20 mouse cellular contexts compared by ENCODE assay signal in the genomic region with DNA sequence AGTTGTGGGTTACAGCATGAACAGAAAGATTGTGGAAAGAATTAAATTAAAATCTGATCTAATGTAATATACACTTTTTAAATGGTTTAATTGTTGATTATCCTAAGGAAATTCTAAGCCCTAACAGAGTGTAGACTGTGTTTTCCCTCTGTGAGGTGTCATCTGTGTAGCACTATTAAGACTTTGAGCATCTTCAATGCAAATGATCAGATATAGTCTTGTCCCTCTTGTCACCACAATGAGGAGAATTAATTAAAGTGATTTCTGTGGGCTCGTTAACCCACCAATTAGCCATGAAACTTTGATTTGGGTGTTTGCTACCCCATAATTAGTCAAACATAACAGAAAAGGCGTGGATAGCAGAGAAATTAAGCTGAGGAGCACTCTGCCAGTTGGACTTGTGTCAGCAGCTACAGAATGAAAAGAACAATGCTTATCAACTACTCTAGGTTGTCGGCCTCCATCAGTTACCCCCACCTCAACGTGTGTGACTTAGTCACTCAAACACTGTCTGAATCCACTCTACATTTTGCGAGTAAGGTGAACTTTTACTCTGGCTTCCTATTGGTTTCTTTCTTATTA.
DNase-seq lines count a peak whose midpoint lies in the region; ATAC-seq and TF ChIP-seq lines count a peak whose summit lies in the region.
"Had no signal": no experiment of that assay in that cellular context is flagged by ENCODE, and none has a peak within 500 bp of the region (broad histone marks: within the 10 kb centered on the region; RNA-seq: fewer than 3 reads in every experiment).

No protein-coding gene starts in this region.

- peak; percentile 77 for DNase-seq in forebrain, embryonic 14.5 days (ENCODE audit: low spot score)
- peak; percentile 10 for DNase-seq in forebrain, postnatal 0 days
- no peak for DNase-seq in cerebellum, adult 9-11 months
- DNase-seq in gastrocnemius, adult 8-10 months (ENCODE audit: low spot score in 2 of 2) = no peak
- DNase-seq in Muller cell, postnatal 12 days (ENCODE audit: inconsistent ontology term) = no peak
- DNase-seq: adrenal gland, adult 2 months; adrenal gland, postnatal 14 days; cerebellum, adult 11-12 months; cerebellum, adult 8-10 months; cerebellum, postnatal 14 days; gastrocnemius, postnatal 10 days; gastrocnemius, postnatal 36 days; kidney, adult 2 months had no signal

- WGBS in forebrain, embryonic 12.5 days = 49% methylated on average over 5 of the region's 5 CpGs
- 22% methylated on average over 5 of the region's 5 CpGs for WGBS in forebrain, embryonic 14.5 days
- WGBS in forebrain, postnatal 0 days = 17% methylated on average over 5 of the region's 5 CpGs

- peak; percentile 68; the same call in 1 of the 2 replicates for ATAC-seq in forebrain, embryonic 12.5 days (ENCODE audit: low FRiP score)
- ATAC-seq in forebrain, embryonic 14.5 days = peak; percentile 66; the same call in 1 of the 2 replicates
- ATAC-seq in forebrain, postnatal 0 days = no peak
- ATAC-seq: CD4-positive, CD25-positive, alpha-beta regulatory T cell, adult 4 months; intestine, postnatal 0 days; Patski had no signal

- H3K4me2 ChIP-seq in forebrain, embryonic 12.5 days = no peak overlapping the region
- no peak overlapping the region for H3K4me2 ChIP-seq in forebrain, embryonic 14.5 days (ENCODE audit: low read length)
- no peak overlapping the region for H3K4me2 ChIP-seq in forebrain, postnatal 0 days (ENCODE audit: low read depth)
- H3K4me2 ChIP-seq: heart, embryonic 11.5 days; hindbrain, embryonic 12.5 days; hindbrain, embryonic 15.5 days had no signal

- no peaks in the 10 kb centered on the region for H3K9me3 ChIP-seq in forebrain, embryonic 12.5 days
- H3K9me3 ChIP-seq in forebrain, embryonic 14.5 days (replicated peaks; ENCODE audit: control insufficient read depth, low read length) = no peaks in the 10 kb centered on the region
- no peaks in the 10 kb centered on the region for H3K9me3 ChIP-seq in forebrain, postnatal 0 days (ENCODE audit: low read length)
- H3K9me3 ChIP-seq: hindbrain, embryonic 12.5 days; hindbrain, embryonic 15.5 days had no signal

- H3K36me3 ChIP-seq in forebrain, embryonic 12.5 days (replicated peaks) = no peaks in the 10 kb centered on the region
- no peaks in the 10 kb centered on the region for H3K36me3 ChIP-seq in forebrain, embryonic 14.5 days (ENCODE audit: control insufficient read depth, insufficient read depth, low read length)
- no peaks in the 10 kb centered on the region for H3K36me3 ChIP-seq in forebrain, postnatal 0 days (ENCODE audit: insufficient read depth)
- H3K36me3 ChIP-seq: hindbrain, embryonic 12.5 days; hindbrain, embryonic 15.5 days had no signal

- no peak overlapping the region for H3K9ac ChIP-seq in forebrain, embryonic 12.5 days
- H3K9ac ChIP-seq in forebrain, embryonic 14.5 days (ENCODE audit: low read length) = no peak overlapping the region
- no peak overlapping the region for H3K9ac ChIP-seq in forebrain, postnatal 0 days
- H3K9ac ChIP-seq: hindbrain, embryonic 12.5 days; hindbrain, embryonic 15.5 days had no signal

- H3K27me3 ChIP-seq in forebrain, embryonic 12.5 days = no peaks in the 10 kb centered on the region
- no peaks in the 10 kb centered on the region for H3K27me3 ChIP-seq in forebrain, embryonic 14.5 days (replicated peaks; ENCODE audit: control insufficient read depth, insufficient read depth, low read length)
- H3K27me3 ChIP-seq in forebrain, postnatal 0 days (ENCODE audit: insufficient read depth, low read length) = no peaks in the 10 kb centered on the region
- H3K27me3 ChIP-seq: hindbrain, embryonic 12.5 days; hindbrain, embryonic 15.5 days; Patski had no signal

- H3K4me1 ChIP-seq in forebrain, embryonic 12.5 days = no peaks in the 10 kb centered on the region
- peaks cover 4% of the 10 kb centered on the region; the same call in 1 of the 2 replicates for H3K4me1 ChIP-seq in forebrain, embryonic 14.5 days (ENCODE audit: control insufficient read depth, insufficient read depth, low read length)
- H3K4me1 ChIP-seq in forebrain, postnatal 0 days (ENCODE audit: insufficient read depth) = no peaks in the 10 kb centered on the region
- H3K4me1 ChIP-seq: hindbrain, embryonic 12.5 days; hindbrain, embryonic 15.5 days had no signal

- no peak overlapping the region for H3K27ac ChIP-seq in forebrain, embryonic 12.5 days
- no peak overlapping the region for H3K27ac ChIP-seq in forebrain, embryonic 14.5 days (ENCODE audit: low read depth, low read length)
- no peak overlapping the region for H3K27ac ChIP-seq in forebrain, postnatal 0 days (ENCODE audit: low read depth, low read length)
- H3K27ac ChIP-seq: hindbrain, embryonic 12.5 days; hindbrain, embryonic 15.5 days had no signal

- H3K4me3 ChIP-seq in forebrain, embryonic 12.5 days (replicated peaks) = no peak overlapping the region
- no peak overlapping the region for H3K4me3 ChIP-seq in forebrain, embryonic 14.5 days (ENCODE audit: low read depth, low read length)
- no peak overlapping the region for H3K4me3 ChIP-seq in forebrain, postnatal 0 days (ENCODE audit: low read depth, low read length)
- H3K4me3 ChIP-seq: hindbrain, embryonic 12.5 days; hindbrain, embryonic 15.5 days had no signal

- TF ChIP-seq CTCF in forebrain, postnatal 0 days (IDR thresholded peaks at IDR 0.05; ENCODE audit: low read depth) = no peak

Comparison
In these comparisons a context has a peak if more than half of its experiments do, and no peak if none do; other contexts are left out.
1. DNase-seq: peak in forebrain, embryonic 14.5 days (single experiment) and forebrain, postnatal 0 days (single experiment); none in cerebellum, adult 9-11 months (single experiment), gastrocnemius, adult 8-10 months (0 of 2) and Muller cell, postnatal 12 days (single experiment).